Mouse (Mus musculus): ENCODE results near the gene Cyp2u1. TPM values are rescaled to one million over a fixed set of nuclear protein-coding genes. Genes with fewer than 3 reads are reported as not detected.
"Not testable (repeated sequence)": the region's sequence is repeated elsewhere in the genome, so short reads cannot be mapped to it uniquely, and the experiment has no call there.

Gene Cyp2u1
- polyA plus RNA-seq, 1 experiment from 2014 or later = 7.0 TPM

DNA sequence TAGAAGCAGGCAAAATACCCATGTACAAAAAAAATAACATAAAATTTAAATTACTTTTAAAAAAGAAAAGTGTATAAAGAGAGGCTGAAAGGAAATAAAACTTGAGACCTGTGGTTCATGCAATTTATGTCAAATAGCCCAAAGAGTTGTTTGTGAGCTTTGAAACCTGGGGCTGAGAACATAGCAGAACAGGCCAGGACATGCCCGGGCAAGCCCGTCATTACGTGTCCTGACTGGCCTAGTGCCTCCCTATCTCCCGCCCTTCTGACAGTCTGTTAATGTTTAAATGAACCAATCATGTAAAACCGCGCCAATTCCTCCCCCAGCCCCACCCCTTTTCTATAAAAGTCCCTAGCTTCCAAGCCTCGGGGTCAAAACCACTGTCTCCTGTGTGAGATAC lies 34.7 kb upstream of the Cyp2u1 start:
- H3K27ac ChIP-seq (ENCODE audit: low read length); H3K9me3 ChIP-seq (ENCODE audit: control insufficient read depth, low read length); H3K4me3 ChIP-seq (replicated peaks; ENCODE audit: low read length); H3K27me3 ChIP-seq (replicated peaks; ENCODE audit: control insufficient read depth, insufficient read depth, low read length); H3K9ac ChIP-seq (replicated peaks; ENCODE audit: low read depth, low read length); H3K36me3 ChIP-seq (ENCODE audit: control insufficient read depth, insufficient read depth); H3K4me2 ChIP-seq (ENCODE audit: low read length); ATAC-seq; H3K4me1 ChIP-seq (replicated peaks; ENCODE audit: control insufficient read depth, insufficient read depth, low read length): not testable (repeated sequence)
- 80% methylated on average over 1 of the region's 7 CpGs for WGBS

GRCm38 (mm10) chr3:131336629-131337028 lies 33.6 kb upstream of the Cyp2u1 start:
- H3K27me3 ChIP-seq (replicated peaks; ENCODE audit: control insufficient read depth, insufficient read depth, low read length) = 0 out of 2 replicates have a peak, but pooled peaks cover 2% of the 10 kb centered on the region
- H3K4me3 ChIP-seq (replicated peaks; ENCODE audit: low read length) = no peak overlapping the region
- no peak overlapping the region for H3K9ac ChIP-seq (replicated peaks; ENCODE audit: low read depth, low read length)
- H3K4me2 ChIP-seq (ENCODE audit: low read length) = no peak overlapping the region
- no peaks in the 10 kb centered on the region for H3K36me3 ChIP-seq (ENCODE audit: control insufficient read depth, insufficient read depth)
- peak; percentile 63 for ATAC-seq
- H3K4me1 ChIP-seq (replicated peaks; ENCODE audit: control insufficient read depth, insufficient read depth, low read length) = no peaks in the 10 kb centered on the region
- no peaks in the 10 kb centered on the region for H3K9me3 ChIP-seq (ENCODE audit: control insufficient read depth, low read length)
- 31% methylated on average over 8 of the region's 8 CpGs for WGBS
- H3K27ac ChIP-seq (ENCODE audit: low read length) = no peak overlapping the region

DNA sequence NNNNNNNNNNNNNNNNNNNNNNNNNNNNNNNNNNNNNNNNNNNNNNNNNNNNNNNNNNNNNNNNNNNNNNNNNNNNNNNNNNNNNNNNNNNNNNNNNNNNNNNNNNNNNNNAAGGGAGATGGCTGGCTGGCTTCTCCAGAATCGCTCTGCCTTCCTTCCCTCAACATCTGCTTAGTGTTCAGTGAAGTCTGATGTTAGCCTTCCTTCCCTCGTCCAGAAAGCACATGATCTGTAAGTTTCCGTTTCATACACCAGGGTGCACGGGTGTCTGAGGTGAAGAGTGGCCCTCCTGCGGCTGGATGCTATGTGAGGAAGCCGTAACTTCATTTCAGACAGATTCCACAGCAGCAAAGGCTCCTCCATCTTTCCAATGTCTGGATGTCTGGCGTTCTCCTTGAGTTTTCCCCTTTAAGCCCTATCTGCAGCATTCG lies 32.1 kb upstream of the Cyp2u1 start:
- no peaks in the 10 kb centered on the region for H3K36me3 ChIP-seq (ENCODE audit: control insufficient read depth, insufficient read depth)
- no peak overlapping the region for H3K9ac ChIP-seq (replicated peaks; ENCODE audit: low read depth, low read length)
- 0 out of 2 replicates have a peak, but pooled peaks cover 2% of the 10 kb centered on the region for H3K27me3 ChIP-seq (replicated peaks; ENCODE audit: control insufficient read depth, insufficient read depth, low read length)
- 85% methylated on average over 8 of the region's 8 CpGs for WGBS
- no peaks in the 10 kb centered on the region for H3K9me3 ChIP-seq (ENCODE audit: control insufficient read depth, low read length)
- ATAC-seq = no peak
- H3K27ac ChIP-seq (ENCODE audit: low read length) = no peak overlapping the region
- H3K4me2 ChIP-seq (ENCODE audit: low read length) = no peak overlapping the region
- no peak overlapping the region for H3K4me3 ChIP-seq (replicated peaks; ENCODE audit: low read length)
- H3K4me1 ChIP-seq (replicated peaks; ENCODE audit: control insufficient read depth, insufficient read depth, low read length) = no peaks in the 10 kb centered on the region

DNA sequence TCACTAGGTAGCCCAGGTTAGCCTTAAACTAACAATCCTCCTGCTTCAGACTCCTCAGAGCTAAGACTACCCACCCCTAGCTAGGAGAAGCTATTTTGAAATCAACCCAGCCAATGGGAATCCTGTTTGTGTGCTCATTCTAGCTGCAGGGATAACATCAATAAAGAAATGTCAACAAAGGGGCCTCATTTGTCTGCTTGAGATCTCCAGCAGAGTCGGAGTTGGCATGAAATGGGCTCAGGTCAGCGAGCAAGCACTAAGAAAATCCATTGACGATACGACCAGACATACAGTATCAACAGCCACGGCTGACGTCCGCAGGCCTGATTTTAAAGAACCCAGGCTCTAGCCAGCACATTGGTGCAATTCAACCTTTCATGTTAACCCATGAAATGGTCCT lies 24.2 kb upstream of the Cyp2u1 start:
- H3K27me3 ChIP-seq (replicated peaks; ENCODE audit: control insufficient read depth, insufficient read depth, low read length) = no peaks in the 10 kb centered on the region
- no peak overlapping the region for H3K9ac ChIP-seq (replicated peaks; ENCODE audit: low read depth, low read length)
- H3K27ac ChIP-seq (ENCODE audit: low read length) = no peak overlapping the region
- WGBS = 42% methylated on average over 7 of the region's 7 CpGs
- H3K36me3 ChIP-seq (ENCODE audit: control insufficient read depth, insufficient read depth) = no peaks in the 10 kb centered on the region
- H3K4me2 ChIP-seq (ENCODE audit: low read length) = no peak overlapping the region
- no peak for ATAC-seq
- no peaks in the 10 kb centered on the region for H3K4me1 ChIP-seq (replicated peaks; ENCODE audit: control insufficient read depth, insufficient read depth, low read length)
- no peaks in the 10 kb centered on the region for H3K9me3 ChIP-seq (ENCODE audit: control insufficient read depth, low read length)
- no peak overlapping the region for H3K4me3 ChIP-seq (replicated peaks; ENCODE audit: low read length)

DNA sequence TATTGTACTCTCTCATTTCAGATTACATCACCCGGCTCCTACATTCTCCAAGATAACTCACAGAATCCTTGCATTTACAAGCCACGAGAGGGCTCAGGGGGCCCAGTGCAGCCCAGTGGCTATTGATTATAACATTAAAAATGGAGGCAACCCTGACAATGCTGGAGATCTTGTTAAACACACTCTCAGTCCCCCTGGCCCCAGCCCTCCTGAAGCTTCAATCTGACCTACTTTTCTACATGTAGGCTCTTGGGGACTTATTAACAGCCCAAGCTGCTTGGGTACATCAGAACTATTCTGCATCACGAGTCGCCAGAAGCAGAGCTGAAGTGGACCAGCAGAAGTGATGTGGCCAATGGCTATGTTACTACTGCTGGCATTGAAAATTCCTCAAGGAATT lies 23.6 kb upstream of the Cyp2u1 start:
- Histone ChIP-seq H3K4me2 (ENCODE audit: low read length) (no peak overlapping the region), H3K9ac (replicated peaks; ENCODE audit: low read depth, low read length) (no peak overlapping the region), H3K9me3 (ENCODE audit: control insufficient read depth, low read length) (no peaks in the 10 kb centered on the region), H3K4me3 (replicated peaks; ENCODE audit: low read length) (no peak overlapping the region), H3K27me3 (replicated peaks; ENCODE audit: control insufficient read depth, insufficient read depth, low read length) (no peaks in the 10 kb centered on the region), H3K4me1 (replicated peaks; ENCODE audit: control insufficient read depth, insufficient read depth, low read length) (no peaks in the 10 kb centered on the region), H3K27ac (ENCODE audit: low read length) (no peak overlapping the region), H3K36me3 (ENCODE audit: control insufficient read depth, insufficient read depth) (no peaks in the 10 kb centered on the region)
- 88% methylated on average over 4 of the region's 4 CpGs for WGBS
- ATAC-seq = no peak

DNA sequence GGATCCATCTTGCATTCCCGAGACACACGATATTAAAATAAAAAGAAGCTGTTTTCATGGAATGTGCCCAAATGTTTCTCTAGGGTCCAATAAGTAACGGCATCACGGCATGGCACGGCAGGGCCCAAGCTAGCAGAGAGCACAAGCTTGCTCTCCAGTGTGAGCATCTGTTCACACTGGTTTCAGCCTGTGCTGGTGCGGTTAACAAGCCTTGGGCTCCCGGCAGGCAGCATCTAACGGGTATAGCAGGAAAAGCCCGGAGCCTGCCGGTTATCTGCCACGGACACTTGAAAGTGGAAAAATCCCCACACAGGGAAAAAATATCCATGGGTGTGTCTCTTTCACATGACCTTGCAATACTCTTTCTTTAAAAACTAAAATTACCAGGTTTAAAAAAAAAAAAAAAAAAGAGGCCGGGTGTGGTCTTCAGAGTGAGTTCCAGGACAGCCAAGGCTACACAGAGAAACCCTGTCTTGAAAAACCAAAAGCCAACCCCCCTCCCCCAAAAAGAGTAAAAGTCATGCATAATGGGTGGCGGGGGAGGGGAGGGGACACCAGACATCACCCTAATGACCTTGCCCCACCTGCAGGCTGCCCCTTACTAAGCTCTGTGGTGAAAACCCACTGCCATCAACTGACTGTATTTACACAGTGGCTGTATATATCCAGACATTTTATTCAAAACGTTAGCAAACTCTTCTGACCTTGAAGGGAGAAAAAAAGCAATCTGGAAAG lies 19.2 kb upstream of the Cyp2u1 start:
- H3K9ac ChIP-seq (replicated peaks; ENCODE audit: low read depth, low read length) = no peak overlapping the region
- H3K9me3 ChIP-seq (ENCODE audit: control insufficient read depth, low read length) = no peaks in the 10 kb centered on the region
- 71% methylated on average over 14 of the region's 14 CpGs for WGBS
- no peak overlapping the region for H3K27ac ChIP-seq (ENCODE audit: low read length)
- 0 out of 2 replicates have a peak, but pooled peaks cover 2% of the 10 kb centered on the region for H3K4me1 ChIP-seq (replicated peaks; ENCODE audit: control insufficient read depth, insufficient read depth, low read length)
- H3K27me3 ChIP-seq (replicated peaks; ENCODE audit: control insufficient read depth, insufficient read depth, low read length) = no peaks in the 10 kb centered on the region
- H3K36me3 ChIP-seq (ENCODE audit: control insufficient read depth, insufficient read depth) = no peaks in the 10 kb centered on the region
- no peak overlapping the region for H3K4me2 ChIP-seq (ENCODE audit: low read length)
- no peak for ATAC-seq
- no peak overlapping the region for H3K4me3 ChIP-seq (replicated peaks; ENCODE audit: low read length)

DNA sequence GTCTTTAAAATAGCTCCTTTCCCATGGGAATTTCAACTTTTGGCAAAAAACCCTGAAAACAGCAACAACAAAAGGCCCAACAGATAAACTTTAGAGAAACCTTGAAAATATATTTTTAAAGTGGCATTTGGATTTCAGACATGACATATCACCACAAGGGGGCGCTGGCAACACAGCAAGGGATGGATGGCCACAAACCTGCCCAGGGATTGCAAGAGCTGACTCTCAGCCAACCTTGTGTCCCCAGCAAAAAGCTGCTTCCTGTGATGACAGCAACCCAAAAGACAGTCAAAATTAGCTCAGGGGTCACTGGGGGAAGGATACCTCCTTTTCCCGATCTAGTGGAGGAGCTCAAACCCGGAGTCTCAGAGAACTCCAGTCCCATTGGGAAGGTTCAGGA lies 17.2 kb upstream of the Cyp2u1 start:
- no peaks in the 10 kb centered on the region for H3K36me3 ChIP-seq (ENCODE audit: control insufficient read depth, insufficient read depth)
- 7% methylated on average over 3 of the region's 3 CpGs for WGBS
- H3K27me3 ChIP-seq (replicated peaks; ENCODE audit: control insufficient read depth, insufficient read depth, low read length) = no peaks in the 10 kb centered on the region
- no peak overlapping the region for H3K4me2 ChIP-seq (ENCODE audit: low read length)
- H3K9ac ChIP-seq (replicated peaks; ENCODE audit: low read depth, low read length) = no peak overlapping the region
- H3K27ac ChIP-seq (ENCODE audit: low read length) = no peak overlapping the region
- H3K4me1 ChIP-seq (replicated peaks; ENCODE audit: control insufficient read depth, insufficient read depth, low read length) = 0 out of 2 replicates have a peak, but pooled peaks cover 2% of the 10 kb centered on the region
- no peak for ATAC-seq
- H3K9me3 ChIP-seq (ENCODE audit: control insufficient read depth, low read length) = no peaks in the 10 kb centered on the region
- no peak overlapping the region for H3K4me3 ChIP-seq (replicated peaks; ENCODE audit: low read length)

- no peak for ATAC-seq
- Histone ChIP-seq H3K9ac (replicated peaks; ENCODE audit: low read depth, low read length) (no peak overlapping the region), H3K4me3 (replicated peaks; ENCODE audit: low read length) (no peak overlapping the region), H3K9me3 (ENCODE audit: control insufficient read depth, low read length) (no peaks in the 10 kb centered on the region), H3K27me3 (replicated peaks; ENCODE audit: control insufficient read depth, insufficient read depth, low read length) (no peaks in the 10 kb centered on the region), H3K36me3 (ENCODE audit: control insufficient read depth, insufficient read depth) (no peaks in the 10 kb centered on the region), H3K4me2 (ENCODE audit: low read length) (no peak overlapping the region), H3K4me1 (replicated peaks; ENCODE audit: control insufficient read depth, insufficient read depth, low read length) (0 out of 2 replicates have a peak, but pooled peaks cover 2% of the 10 kb centered on the region), H3K27ac (ENCODE audit: low read length) (no peak overlapping the region)
- WGBS = 48% methylated on average over 2 of the region's 2 CpGs
These were observed 15.2 kb upstream of the Cyp2u1 start for GRCm38 (mm10) chr3:131318211-131318610.

DNA sequence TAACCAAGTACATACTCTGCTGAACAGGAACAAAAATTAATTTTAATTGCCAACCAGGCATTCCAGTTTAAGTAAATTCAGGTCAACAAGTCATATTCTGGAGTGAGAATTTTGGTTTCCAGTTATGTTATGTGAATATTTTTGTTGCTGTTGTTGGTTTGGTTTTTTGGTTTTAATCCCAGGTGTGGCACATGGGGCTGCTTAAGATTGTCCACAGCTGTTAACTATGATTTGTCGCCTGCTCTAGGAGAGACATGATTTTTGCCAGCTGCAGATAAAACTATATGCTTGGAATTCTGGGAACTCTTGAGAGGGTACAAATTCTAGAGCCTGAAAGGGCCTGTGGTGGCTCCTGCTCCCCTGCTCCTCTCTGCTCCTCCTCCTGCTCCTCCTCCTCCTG lies 14.1 kb upstream of the Cyp2u1 start:
- no peak overlapping the region for H3K9ac ChIP-seq (replicated peaks; ENCODE audit: low read depth, low read length)
- no peak for ATAC-seq

More for the DNA sequence above, 14.1 kb upstream of the Cyp2u1 start:
- Histone ChIP-seq H3K36me3 (ENCODE audit: control insufficient read depth, insufficient read depth) (no peaks in the 10 kb centered on the region), H3K4me2 (ENCODE audit: low read length) (no peak overlapping the region), H3K27ac (ENCODE audit: low read length) (no peak overlapping the region), H3K4me3 (replicated peaks; ENCODE audit: low read length) (no peak overlapping the region), H3K27me3 (replicated peaks; ENCODE audit: control insufficient read depth, insufficient read depth, low read length) (no peaks in the 10 kb centered on the region), H3K9me3 (ENCODE audit: control insufficient read depth, low read length) (no peaks in the 10 kb centered on the region), H3K4me1 (replicated peaks; ENCODE audit: control insufficient read depth, insufficient read depth, low read length) (0 out of 2 replicates have a peak, but pooled peaks cover 2% of the 10 kb centered on the region)
- WGBS = 89% methylated on average over 1 of the region's 1 CpGs
